Mouse (Mus musculus) midbrain, embryonic 12.5 days (tissue): ENCODE measurements around the gene Rbms3. TPM values are rescaled to one million over a fixed set of nuclear protein-coding genes. Genes with fewer than 3 reads are reported as not detected.

Source experiments
- ATAC-seq: fragments of 200-750 bp; cut with Nextera tagmentation; 2 replicates; pipeline ENCODE4 v1.8.0; 2017; ENCODE audit warnings: low read depth, moderate TSS enrichment, moderate library complexity; ENCODE audit not compliant: low FRiP score
- H3K27ac ChIP-seq: fragments of 300-500 bp; sonication (generic); replicated peaks from 2 replicates; pipeline ENCODE4 v1.5.1; 2016; ENCODE audit warnings: mild to moderate bottlenecking
- H3K27me3 ChIP-seq: fragments of 300-500 bp; sonication (generic); 2 replicates; pipeline ENCODE4 v1.6.1; 2016; ENCODE audit warnings: mild to moderate bottlenecking
- H3K36me3 ChIP-seq: fragments of 300-500 bp; sonication (generic); 2 replicates; pipeline ENCODE4 v1.6.1; 2016
- H3K4me1 ChIP-seq: fragments of 300-500 bp; sonication (generic); 2 replicates; pipeline ENCODE4 v1.6.1; 2016
- H3K4me2 ChIP-seq: fragments of 300-500 bp; sonication (generic); replicated peaks from 2 replicates; pipeline ENCODE4 v1.6.1; 2016; ENCODE audit warnings: mild to moderate bottlenecking, moderate library complexity
- H3K4me3 ChIP-seq: fragments of 300-500 bp; sonication (generic); 2 replicates; pipeline ENCODE4 v1.5.1; 2016; ENCODE audit warnings: mild to moderate bottlenecking
- H3K9ac ChIP-seq: fragments of 300-500 bp; sonication (generic); replicated peaks from 2 replicates; pipeline ENCODE4 v1.6.1; 2016; ENCODE audit warnings: mild to moderate bottlenecking, moderate library complexity
- H3K9me3 ChIP-seq: fragments of 300-500 bp; sonication (generic); 2 replicates; pipeline ENCODE4 v1.6.1; 2016; ENCODE audit warnings: mild to moderate bottlenecking
- WGBS: fragments of 180-500 bp; shearing (Covaris S2); methylation state at CpG from one replicate; pipeline ENCODE4 v1.1.7; 2016; 5-methylcytosine and 5-hydroxymethylcytosine counted together
- polyA plus RNA-seq: library from polyadenylated mRNA; unstranded; fragments of >200 nt; fragmentation: Nextera tagmentation; extraction: Ambion mirVana; gene quantifications from 2 replicates; pipeline ENCODE4 v1.2.1, GENCODE M21; 2016

Gene Rbms3
- polyA plus RNA-seq, 1 experiment from 2014 or later, result 25.8 TPM

DNA sequence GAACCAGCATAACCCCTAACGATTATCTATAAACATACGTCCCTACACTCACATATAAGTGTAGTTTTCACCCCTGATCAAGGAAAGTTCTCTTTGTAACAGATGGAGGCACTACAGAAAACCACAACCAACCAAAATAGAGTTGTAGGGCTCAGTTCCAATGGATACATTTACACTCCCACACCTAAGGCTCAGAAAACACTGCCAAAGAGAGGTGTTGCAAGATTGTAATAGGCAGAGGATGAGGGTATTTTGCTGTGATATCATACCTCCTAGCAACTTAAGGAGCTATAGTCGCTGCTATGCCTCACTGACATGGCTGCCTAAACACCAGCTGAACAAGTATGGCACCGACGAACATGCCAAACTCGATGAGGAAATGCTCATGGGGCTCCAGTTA, 44.4 kb downstream of the Rbms3 start:
- Histone ChIP-seq H3K4me3 (no peak overlapping the region), H3K9me3 (no peaks in the 10 kb centered on the region), H3K9ac (no peak overlapping the region), H3K4me2 (no peak overlapping the region), H3K27ac (no peak overlapping the region), H3K36me3 (no peaks in the 10 kb centered on the region), H3K27me3 (no peaks in the 10 kb centered on the region), H3K4me1 (no peaks in the 10 kb centered on the region)
- 90% methylated on average over 6 of the region's 6 CpGs for WGBS
- ATAC-seq, result no peak

GRCm38 (mm10) chr9:117583638-117584037, 46.1 kb downstream of the Rbms3 start:
- no peaks in the 10 kb centered on the region for H3K36me3 ChIP-seq
- no peak overlapping the region for H3K27ac ChIP-seq
- H3K4me3 ChIP-seq, result no peak overlapping the region
- no peaks in the 10 kb centered on the region for H3K9me3 ChIP-seq
- no peak for ATAC-seq
- no peaks in the 10 kb centered on the region for H3K27me3 ChIP-seq
- H3K4me1 ChIP-seq, result no peaks in the 10 kb centered on the region
- no peak overlapping the region for H3K4me2 ChIP-seq
- 79% methylated on average over 7 of the region's 7 CpGs for WGBS
- H3K9ac ChIP-seq, result no peak overlapping the region

- H3K36me3 ChIP-seq, result no peaks in the 10 kb centered on the region
- no peak overlapping the region for H3K4me3 ChIP-seq
- WGBS, result 73% methylated on average over 6 of the region's 6 CpGs
- H3K4me1 ChIP-seq, result no peaks in the 10 kb centered on the region
- H3K9ac ChIP-seq, result no peak overlapping the region
- no peak overlapping the region for H3K27ac ChIP-seq
- H3K27me3 ChIP-seq, result no peaks in the 10 kb centered on the region
- no peaks in the 10 kb centered on the region for H3K9me3 ChIP-seq
- no peak overlapping the region for H3K4me2 ChIP-seq
- no peak for ATAC-seq
Observed at GRCm38 (mm10) chr9:117582591-117582990, 47.1 kb downstream of the Rbms3 start.

GRCm38 (mm10) chr9:117571186-117571855, 58.4 kb downstream of the Rbms3 start:
- Histone ChIP-seq H3K9ac (no peak overlapping the region), H3K4me2 (no peak overlapping the region), H3K36me3 (no peaks in the 10 kb centered on the region), H3K9me3 (no peaks in the 10 kb centered on the region), H3K4me3 (no peak overlapping the region), H3K4me1 (no peaks in the 10 kb centered on the region), H3K27ac (no peak overlapping the region), H3K27me3 (no peaks in the 10 kb centered on the region)
- no peak for ATAC-seq
- 84% methylated on average over 5 of the region's 5 CpGs for WGBS

DNA sequence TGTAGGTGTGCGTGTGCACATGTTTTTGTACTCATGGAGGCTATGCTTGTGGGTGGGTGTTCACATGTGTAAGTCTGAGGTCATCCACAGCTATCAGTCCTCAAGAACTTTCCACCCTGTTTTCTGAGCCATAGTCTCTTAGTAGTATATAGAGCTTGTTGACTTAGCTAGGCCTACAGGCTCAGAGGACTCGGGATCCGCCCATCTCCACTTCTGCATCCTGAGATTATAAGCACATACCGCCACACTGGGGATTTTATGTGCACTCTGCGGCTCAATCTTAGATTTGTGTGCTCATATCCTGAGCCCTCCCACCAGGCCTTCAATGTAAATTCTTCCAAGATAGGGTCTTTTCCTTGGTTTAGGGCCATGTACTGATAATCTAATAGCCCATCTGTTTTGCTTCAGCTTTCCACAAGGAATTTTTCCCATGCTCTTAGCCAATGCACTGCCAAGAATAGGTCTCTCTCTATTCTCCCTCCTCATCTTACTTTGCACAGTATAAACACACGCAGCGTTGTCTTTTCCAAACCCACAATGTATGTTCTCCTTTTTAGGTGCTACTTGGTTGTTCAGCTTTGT, 59.4 kb downstream of the Rbms3 start:
- Histone ChIP-seq H3K4me3 (no peak overlapping the region), H3K9me3 (no peaks in the 10 kb centered on the region), H3K4me2 (no peak overlapping the region), H3K4me1 (no peaks in the 10 kb centered on the region), H3K27ac (no peak overlapping the region), H3K36me3 (no peaks in the 10 kb centered on the region), H3K27me3 (no peaks in the 10 kb centered on the region), H3K9ac (no peak overlapping the region)
- no peak for ATAC-seq
- WGBS, result 90% methylated on average over 7 of the region's 7 CpGs

DNA sequence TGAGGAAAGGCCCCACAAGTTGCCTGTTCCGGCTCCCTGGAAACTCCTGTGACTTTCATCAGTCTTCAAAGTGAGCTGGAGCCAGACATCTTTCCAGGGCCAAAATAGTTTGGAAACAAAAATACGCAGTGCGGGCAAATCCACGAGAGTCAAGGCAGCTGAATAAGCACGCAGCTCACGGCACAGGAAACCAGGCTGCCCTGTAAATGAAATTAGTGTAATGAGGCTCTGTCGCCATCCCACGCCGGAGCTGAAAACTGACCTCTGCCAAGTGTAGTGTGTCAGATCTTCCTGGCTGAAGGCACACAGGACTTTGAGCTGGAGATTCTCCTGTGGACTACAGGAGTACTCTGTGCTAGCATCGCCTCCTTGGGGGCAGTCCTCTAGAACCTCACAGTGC, 63.4 kb downstream of the Rbms3 start:
- H3K4me3 ChIP-seq, result no peak overlapping the region
- H3K9ac ChIP-seq, result no peak overlapping the region
- no peaks in the 10 kb centered on the region for H3K4me1 ChIP-seq
- H3K27ac ChIP-seq, result no peak overlapping the region
- H3K27me3 ChIP-seq, result no peaks in the 10 kb centered on the region
- 85% methylated on average over 10 of the region's 10 CpGs for WGBS
- H3K4me2 ChIP-seq, result no peak overlapping the region
- H3K9me3 ChIP-seq, result no peaks in the 10 kb centered on the region
- H3K36me3 ChIP-seq, result no peaks in the 10 kb centered on the region
- ATAC-seq, result no peak

DNA sequence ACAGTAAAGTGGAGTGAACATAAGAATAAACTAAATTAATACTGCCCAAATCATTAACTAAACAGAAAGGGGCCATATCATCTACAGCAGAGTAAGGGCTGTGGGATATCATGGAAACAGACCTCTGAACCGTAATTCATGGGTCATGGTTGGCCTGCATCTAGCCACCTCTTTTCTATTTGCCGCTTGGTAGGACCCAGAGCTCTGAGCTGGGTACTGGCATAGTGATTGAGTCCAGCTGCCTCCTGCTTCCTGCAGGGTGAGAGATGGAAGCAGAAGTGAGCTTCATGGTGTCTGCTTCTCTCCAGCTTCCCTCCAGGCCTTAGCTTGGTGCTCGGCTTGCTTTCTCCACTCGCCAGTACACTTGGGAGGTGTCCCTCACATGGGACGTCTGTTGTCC, 71.2 kb downstream of the Rbms3 start:
- H3K27ac ChIP-seq, result no peak overlapping the region
- WGBS, result 95% methylated on average over 5 of the region's 5 CpGs

GRCm38 (mm10) chr9:117554356-117554755, 75.4 kb downstream of the Rbms3 start:
- no peaks in the 10 kb centered on the region for H3K4me1 ChIP-seq
- H3K4me2 ChIP-seq, result no peak overlapping the region
- H3K27ac ChIP-seq, result no peak overlapping the region
- no peak overlapping the region for H3K9ac ChIP-seq
- H3K36me3 ChIP-seq, result no peaks in the 10 kb centered on the region
- H3K9me3 ChIP-seq, result no peaks in the 10 kb centered on the region
- ATAC-seq, result no peak
- no peak overlapping the region for H3K4me3 ChIP-seq
- no peaks in the 10 kb centered on the region for H3K27me3 ChIP-seq

More for the DNA sequence above, 71.2 kb downstream of the Rbms3 start:
- ATAC-seq, result no peak
- Histone ChIP-seq H3K9ac (no peak overlapping the region), H3K36me3 (no peaks in the 10 kb centered on the region), H3K4me3 (no peak overlapping the region), H3K9me3 (no peaks in the 10 kb centered on the region), H3K4me1 (no peaks in the 10 kb centered on the region), H3K4me2 (no peak overlapping the region), H3K27me3 (no peaks in the 10 kb centered on the region)

DNA sequence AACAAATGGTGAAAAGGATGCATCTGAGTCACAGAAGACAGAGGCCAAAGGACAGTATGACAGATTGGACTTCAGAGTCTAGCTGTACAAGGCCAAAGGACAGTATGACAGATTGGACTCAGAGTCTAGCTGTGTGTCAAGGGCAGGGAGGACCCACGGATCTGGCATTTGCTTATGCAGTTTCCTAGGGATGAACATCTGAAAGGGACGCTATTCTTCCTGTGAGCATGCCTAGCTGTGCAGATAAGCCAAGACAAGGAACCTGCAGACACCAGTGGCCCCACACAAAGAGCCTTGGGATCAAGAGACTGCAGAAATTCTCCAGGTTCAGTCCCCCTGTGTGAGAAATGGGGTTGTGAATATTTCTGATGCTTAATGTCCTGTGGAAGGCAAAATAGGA, 100.4 kb downstream of the Rbms3 start:
- no peaks in the 10 kb centered on the region for H3K9me3 ChIP-seq
- WGBS, result 77% methylated on average over 2 of the region's 2 CpGs
- H3K27ac ChIP-seq, result no peak overlapping the region
- no peak overlapping the region for H3K9ac ChIP-seq
- H3K4me1 ChIP-seq, result no peaks in the 10 kb centered on the region
- H3K4me2 ChIP-seq, result no peak overlapping the region
- H3K4me3 ChIP-seq, result no peak overlapping the region
- H3K36me3 ChIP-seq, result no peaks in the 10 kb centered on the region
- H3K27me3 ChIP-seq, result no peaks in the 10 kb centered on the region
- no peak for ATAC-seq

DNA sequence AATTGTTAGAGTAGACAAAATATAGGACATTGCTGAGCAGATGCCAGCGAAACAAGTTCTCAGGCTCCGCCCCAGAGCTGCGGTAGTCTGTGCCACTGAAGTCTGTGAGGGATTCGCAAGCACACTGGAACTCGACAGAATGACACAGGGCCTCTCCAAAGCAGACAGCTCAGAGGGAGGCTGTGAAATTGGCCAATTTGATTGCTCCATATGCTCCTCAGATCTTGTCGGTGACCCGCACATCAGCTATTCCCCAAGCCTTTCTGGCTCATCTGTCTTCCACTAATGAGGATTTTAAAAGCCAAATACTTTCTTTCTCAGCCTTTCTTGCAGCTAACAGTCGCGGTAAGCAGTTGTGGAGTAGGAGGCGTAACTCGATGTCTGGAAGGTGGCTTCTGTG, 120.8 kb downstream of the Rbms3 start:
- Histone ChIP-seq H3K9ac (no peak overlapping the region), H3K4me2 (no peak overlapping the region), H3K4me1 (no peaks in the 10 kb centered on the region), H3K36me3 (no peaks in the 10 kb centered on the region), H3K9me3 (no peaks in the 10 kb centered on the region), H3K27me3 (no peaks in the 10 kb centered on the region), H3K27ac (no peak overlapping the region), H3K4me3 (no peak overlapping the region)
- WGBS, result 75% methylated on average over 11 of the region's 11 CpGs
- ATAC-seq, result no peak

DNA sequence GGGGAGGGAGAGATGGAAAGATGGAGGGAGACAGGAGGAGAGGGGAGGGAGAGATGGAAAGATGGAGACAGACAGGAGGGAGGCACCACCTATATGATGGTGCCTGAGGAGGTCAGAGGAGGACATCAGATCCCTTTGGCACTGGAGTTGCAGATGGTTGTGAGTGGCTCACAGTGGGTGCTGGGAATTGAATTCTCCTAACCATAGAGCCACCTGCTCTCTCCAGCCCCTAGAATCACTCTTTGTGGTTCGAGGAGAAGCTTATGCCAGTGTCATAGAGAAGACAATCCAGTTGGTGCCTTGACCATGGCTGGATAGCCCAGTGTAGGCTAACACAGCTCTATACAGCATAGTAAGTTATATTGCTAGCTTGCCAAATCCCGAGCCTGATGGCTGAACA, 137.8 kb downstream of the Rbms3 start:
- H3K9ac ChIP-seq, result no peak overlapping the region
- H3K4me1 ChIP-seq, result no peaks in the 10 kb centered on the region
- 98% methylated on average over 2 of the region's 2 CpGs for WGBS
- H3K9me3 ChIP-seq, result no peaks in the 10 kb centered on the region
- no peak overlapping the region for H3K27ac ChIP-seq
- no peaks in the 10 kb centered on the region for H3K27me3 ChIP-seq
- no peak for ATAC-seq
- H3K4me3 ChIP-seq, result no peak overlapping the region
- no peak overlapping the region for H3K4me2 ChIP-seq
- H3K36me3 ChIP-seq, result no peaks in the 10 kb centered on the region

GRCm38 (mm10) chr9:117484396-117484795, 145.3 kb downstream of the Rbms3 start:
- H3K4me3 ChIP-seq, result no peak overlapping the region
- ATAC-seq, result no peak
- no peak overlapping the region for H3K9ac ChIP-seq
- WGBS, result 90% methylated on average over 5 of the region's 5 CpGs
- no peaks in the 10 kb centered on the region for H3K36me3 ChIP-seq
- H3K27me3 ChIP-seq, result no peaks in the 10 kb centered on the region
- no peak overlapping the region for H3K4me2 ChIP-seq
- no peaks in the 10 kb centered on the region for H3K4me1 ChIP-seq
- no peaks in the 10 kb centered on the region for H3K9me3 ChIP-seq
- H3K27ac ChIP-seq, result no peak overlapping the region

- 63% methylated on average over 13 of the region's 13 CpGs for WGBS
- Histone ChIP-seq H3K9me3 (no peaks in the 10 kb centered on the region), H3K27ac (no peak overlapping the region), H3K4me3 (no peak overlapping the region), H3K9ac (no peak overlapping the region), H3K4me2 (no peak overlapping the region), H3K4me1 (no peaks in the 10 kb centered on the region), H3K36me3 (no peaks in the 10 kb centered on the region), H3K27me3 (peaks cover 5% of the 10 kb centered on the region)
- no peak for ATAC-seq
Observed at GRCm38 (mm10) chr9:117476753-117477152, 153.0 kb downstream of the Rbms3 start.
